Mouse (Mus musculus) lung, adult 2 months (tissue): Measurements from ENCODE around the gene Sox5.

Experiments used
- CTCF ChIP-seq: fragments of 200-500 bp; IDR thresholded peaks from 2 replicates; pipeline ENCODE4 v1.5.1; 2011; ENCODE audit warnings: mild to moderate bottlenecking, low read length, control low read depth; ENCODE audit not compliant: insufficient read depth
- POLR2A ChIP-seq: fragments of 200-500 bp; IDR thresholded peaks from 2 replicates; pipeline ENCODE4 v1.6.1; 2011; ENCODE audit warnings: low read depth, mild to moderate bottlenecking, control low read depth, low read length, borderline replicate concordance; ENCODE audit errors: extremely low read depth

DNA sequence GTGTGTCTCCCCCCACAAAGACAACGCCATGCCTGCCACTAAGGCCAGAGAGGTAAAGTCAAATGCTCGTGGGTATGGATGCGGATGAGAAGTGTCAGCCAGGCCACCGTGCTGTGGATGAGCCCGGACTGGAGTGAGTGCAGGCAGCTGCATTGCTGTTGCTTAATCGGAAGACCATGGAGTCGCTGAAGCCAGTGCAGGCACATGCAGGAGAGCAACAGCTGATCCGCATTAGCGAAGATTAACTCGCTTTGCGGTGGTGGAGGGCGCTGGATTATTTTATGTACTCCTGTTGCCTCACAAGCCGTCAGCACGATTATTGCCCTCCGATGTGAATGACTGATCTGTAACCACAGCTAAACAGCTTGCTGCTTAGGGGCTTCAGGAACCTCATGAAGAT lies 922.2 kb downstream of the Sox5 start:
- TF ChIP-seq POLR2A (no peak), CTCF (no peak)
